Mouse (Mus musculus): ENCODE measurements around the gene Nkx1-2.
A peak's percentile ranks its signal among the peaks of the same experiment; 100 is the strongest.

Gene Nkx1-2

GRCm38 (mm10) chr7:132599071-132599975, at the start of gene Nkx1-2:
Nkx1-2 (minus strand) TSS chr7:132599637.
- DNase-seq (ENCODE audit: low spot score in 2 of 2): no peak

GRCm38 (mm10) chr7:132646514-132646913, 47.1 kb upstream of the Nkx1-2 start:
- DNase-seq (ENCODE audit: low spot score in 2 of 2): no peak

- no peak for DNase-seq (ENCODE audit: low spot score in 2 of 2)
Observed at GRCm38 (mm10) chr7:132644605-132645279, 45.3 kb upstream of the Nkx1-2 start.

GRCm38 (mm10) chr7:132641606-132642005, 42.2 kb upstream of the Nkx1-2 start:
- no peak for DNase-seq (ENCODE audit: low spot score in 2 of 2)

- no peak for DNase-seq (ENCODE audit: low spot score in 2 of 2)
Observed at GRCm38 (mm10) chr7:132640946-132641345, 41.5 kb upstream of the Nkx1-2 start.

- peak in 1 of 2 experiments; percentile 42 for DNase-seq (ENCODE audit: low spot score in 2 of 2)
Observed at GRCm38 (mm10) chr7:132638446-132639087, 39.1 kb upstream of the Nkx1-2 start.

GRCm38 (mm10) chr7:132637292-132637691, 37.9 kb upstream of the Nkx1-2 start:
- no peak for DNase-seq (ENCODE audit: low spot score in 2 of 2)

- DNase-seq (ENCODE audit: low spot score in 2 of 2): no peak
Observed at GRCm38 (mm10) chr7:132631313-132631712, 31.9 kb upstream of the Nkx1-2 start.

- peak; percentile 51 to 56 for DNase-seq (ENCODE audit: low spot score in 2 of 2)
Observed at GRCm38 (mm10) chr7:132627448-132627847, 28.0 kb upstream of the Nkx1-2 start.

GRCm38 (mm10) chr7:132626174-132626573, 26.7 kb upstream of the Nkx1-2 start:
- DNase-seq (ENCODE audit: low spot score in 2 of 2): no peak

- no peak for DNase-seq (ENCODE audit: low spot score in 2 of 2)
Observed at GRCm38 (mm10) chr7:132624161-132624560, 24.7 kb upstream of the Nkx1-2 start.

GRCm38 (mm10) chr7:132619975-132620918, 20.8 kb upstream of the Nkx1-2 start:
- DNase-seq (ENCODE audit: low spot score in 2 of 2): no peak

GRCm38 (mm10) chr7:132619549-132619948, 20.1 kb upstream of the Nkx1-2 start:
- no peak for DNase-seq (ENCODE audit: low spot score in 2 of 2)

GRCm38 (mm10) chr7:132617021-132617564, 17.7 kb upstream of the Nkx1-2 start:
- no peak for DNase-seq (ENCODE audit: low spot score in 2 of 2)

GRCm38 (mm10) chr7:132616391-132616790, 17.0 kb upstream of the Nkx1-2 start:
- no peak for DNase-seq (ENCODE audit: low spot score in 2 of 2)

GRCm38 (mm10) chr7:132615346-132615745, 15.9 kb upstream of the Nkx1-2 start:
- no peak for DNase-seq (ENCODE audit: low spot score in 2 of 2)

GRCm38 (mm10) chr7:132611530-132611929, 12.1 kb upstream of the Nkx1-2 start:
- DNase-seq (ENCODE audit: low spot score in 2 of 2): no peak

- DNase-seq (ENCODE audit: low spot score in 2 of 2): peak; percentile 71 to 83
Observed at GRCm38 (mm10) chr7:132610468-132611318, 11.3 kb upstream of the Nkx1-2 start, which contains the start of gene Lhpp. Lhpp (plus strand) TSS chr7:132610638.

GRCm38 (mm10) chr7:132608316-132609020, 9.0 kb upstream of the Nkx1-2 start:
- no peak for DNase-seq (ENCODE audit: low spot score in 2 of 2)
